Mouse (Mus musculus) testis, adult 2 months (tissue): ENCODE data around the gene Cc2d2b. TPM values are rescaled to one million over a fixed set of nuclear protein-coding genes. Genes with fewer than 3 reads are reported as not detected.

ENCODE experiments used
- H3K27ac ChIP-seq: fragments of 200-500 bp; 2 replicates; pipeline ENCODE4 v1.5.1; 2012; ENCODE audit warnings: low read depth, low read length; ENCODE audit not compliant: control insufficient read depth, insufficient read depth
- H3K27me3 ChIP-seq: fragments of 200-500 bp; 2 replicates; pipeline ENCODE4 v1.6.1; 2012; ENCODE audit warnings: mild to moderate bottlenecking, low read length, moderate library complexity; ENCODE audit not compliant: control insufficient read depth, insufficient read depth
- H3K36me3 ChIP-seq: fragments of 200-500 bp; 2 replicates; pipeline ENCODE4 v1.6.1; 2012; ENCODE audit warnings: mild to moderate bottlenecking, low read length; ENCODE audit not compliant: control insufficient read depth, insufficient read depth
- H3K4me1 ChIP-seq: fragments of 200-500 bp; 2 replicates; pipeline ENCODE4 v1.6.1; 2012; ENCODE audit warnings: low read length; ENCODE audit not compliant: control insufficient read depth, insufficient read depth
- H3K4me3 ChIP-seq: fragments of 200-500 bp; 2 replicates; pipeline ENCODE4 v1.5.1; 2012; ENCODE audit warnings: low read depth, mild to moderate bottlenecking, low read length, moderate library complexity, mixed read lengths; ENCODE audit not compliant: control insufficient read depth
- CTCF ChIP-seq: fragments of 200-500 bp; IDR thresholded peaks from 2 replicates; pipeline ENCODE4 v1.5.1; 2012; ENCODE audit warnings: low read depth, mild to moderate bottlenecking, inconsistent platforms, low read length, moderate library complexity; ENCODE audit not compliant: control insufficient read depth, insufficient read depth, insufficient replicate concordance
- POLR2A ChIP-seq: fragments of 200-500 bp; IDR thresholded peaks from 2 replicates; pipeline ENCODE4 v1.6.1; 2012; ENCODE audit warnings: low read depth, mild to moderate bottlenecking, inconsistent platforms, low read length, moderate library complexity; ENCODE audit not compliant: control insufficient read depth
- polyA plus RNA-seq: library from polyadenylated mRNA; depleted of rRNA; stranded (reverse); fragments of >200 nt; gene quantifications from 2 replicates; pipeline ENCODE4 v1.2.3, GENCODE M21; 2012

The Cc2d2b gene
- polyA plus RNA-seq, 1 experiment: 11.3 TPM

DNA sequence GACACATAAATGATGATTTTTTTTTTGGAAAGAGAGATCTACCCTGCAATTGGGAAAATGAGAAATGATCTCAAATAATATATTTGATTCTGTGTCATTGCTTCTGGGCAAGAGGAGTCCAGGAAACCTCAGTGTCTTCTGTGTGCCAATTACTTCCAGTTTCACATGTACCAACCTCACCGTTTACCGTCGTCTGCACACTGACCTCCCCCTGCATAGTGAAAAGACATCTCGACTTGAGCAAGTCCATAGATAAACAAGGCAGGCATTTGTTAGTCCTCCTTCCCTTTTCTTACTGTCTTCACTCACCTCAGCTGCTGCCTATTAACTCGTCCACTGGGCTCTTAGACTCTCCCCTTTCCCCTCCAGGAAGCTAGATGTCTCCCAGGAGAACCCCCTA lies 77.1 kb downstream of the Cc2d2b start:
- Histone ChIP-seq H3K27ac (no peak overlapping the region), H3K36me3 (no peaks in the 10 kb centered on the region; the same call in 1 of the 2 replicates), H3K4me1 (peaks cover 10% of the 10 kb centered on the region), H3K4me3 (no peak overlapping the region), H3K27me3 (no peaks in the 10 kb centered on the region)
- TF ChIP-seq CTCF: no peak
- TF ChIP-seq POLR2A: no peak

- Histone ChIP-seq H3K36me3 (no peaks in the 10 kb centered on the region; the same call in 1 of the 2 replicates), H3K4me1 (peaks cover 12% of the 10 kb centered on the region), H3K4me3 (no peak overlapping the region), H3K27me3 (no peaks in the 10 kb centered on the region), H3K27ac (no peak overlapping the region)
- TF ChIP-seq CTCF: no peak
- TF ChIP-seq POLR2A: no peak
These were observed 78.2 kb downstream of the Cc2d2b start for GRCm38 (mm10) chr19:40826735-40827134.

- no peak for TF ChIP-seq CTCF
- TF ChIP-seq POLR2A: no peak
- no peak overlapping the region for H3K27ac ChIP-seq
- H3K27me3 ChIP-seq: no peaks in the 10 kb centered on the region
- peak overlapping the region; percentile 92 for H3K4me3 ChIP-seq
- no peaks in the 10 kb centered on the region; the same call in 1 of the 2 replicates for H3K36me3 ChIP-seq
- H3K4me1 ChIP-seq: peaks cover 14% of the 10 kb centered on the region
These were observed 81.6 kb downstream of the Cc2d2b start for GRCm38 (mm10) chr19:40830198-40830597.

DNA sequence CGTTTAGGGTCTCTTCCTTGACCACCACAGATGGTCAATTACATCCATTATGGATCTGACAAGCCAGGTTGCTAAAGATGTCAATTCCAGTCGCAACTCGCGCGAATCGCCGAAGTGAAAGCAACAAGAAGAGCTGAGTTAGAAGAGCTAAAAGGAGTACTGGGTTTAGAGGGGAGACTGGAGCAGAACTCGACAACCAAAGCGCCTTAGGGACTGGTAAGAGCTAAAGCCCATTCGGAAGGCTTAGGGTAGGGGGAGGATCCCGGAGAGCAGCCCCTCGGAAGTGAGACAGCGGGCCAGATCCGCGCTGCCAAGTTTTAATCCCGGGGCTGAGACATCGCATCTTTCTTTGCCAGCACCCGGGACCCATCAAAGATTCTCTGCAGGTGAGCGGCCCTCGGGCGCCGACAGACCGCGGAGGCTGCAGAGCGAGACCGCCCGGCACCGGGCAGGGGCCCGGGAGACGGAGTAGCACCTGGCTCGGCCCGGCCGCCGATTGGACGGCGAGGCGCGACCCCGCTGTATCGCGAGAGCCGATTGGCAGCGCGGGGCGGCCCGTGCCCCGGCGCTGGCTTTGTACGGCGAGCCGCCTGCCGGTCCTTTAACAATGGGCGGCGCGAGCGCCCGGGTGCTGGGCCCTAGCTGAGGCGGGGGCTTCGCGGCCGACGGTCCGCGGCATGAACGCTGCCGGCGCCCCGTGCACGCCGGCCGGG lies 82.3 kb downstream of the Cc2d2b start, which contains the start of gene Ccnj:
Ccnj (plus strand) TSS at position 577 of the 713 bp plus-strand sequence.
- H3K27ac ChIP-seq: peak within 1 kb of the TSS; percentile 74
- H3K4me1 ChIP-seq: peaks cover 14% of the 10 kb centered on the region
- H3K36me3 ChIP-seq: no peaks in the 10 kb centered on the region; the same call in 1 of the 2 replicates
- no peaks in the 10 kb centered on the region for H3K27me3 ChIP-seq
- H3K4me3 ChIP-seq: peak within 1 kb of the TSS; percentile 92
- no peak for TF ChIP-seq CTCF
- TF ChIP-seq POLR2A: peak; percentile 37

DNA sequence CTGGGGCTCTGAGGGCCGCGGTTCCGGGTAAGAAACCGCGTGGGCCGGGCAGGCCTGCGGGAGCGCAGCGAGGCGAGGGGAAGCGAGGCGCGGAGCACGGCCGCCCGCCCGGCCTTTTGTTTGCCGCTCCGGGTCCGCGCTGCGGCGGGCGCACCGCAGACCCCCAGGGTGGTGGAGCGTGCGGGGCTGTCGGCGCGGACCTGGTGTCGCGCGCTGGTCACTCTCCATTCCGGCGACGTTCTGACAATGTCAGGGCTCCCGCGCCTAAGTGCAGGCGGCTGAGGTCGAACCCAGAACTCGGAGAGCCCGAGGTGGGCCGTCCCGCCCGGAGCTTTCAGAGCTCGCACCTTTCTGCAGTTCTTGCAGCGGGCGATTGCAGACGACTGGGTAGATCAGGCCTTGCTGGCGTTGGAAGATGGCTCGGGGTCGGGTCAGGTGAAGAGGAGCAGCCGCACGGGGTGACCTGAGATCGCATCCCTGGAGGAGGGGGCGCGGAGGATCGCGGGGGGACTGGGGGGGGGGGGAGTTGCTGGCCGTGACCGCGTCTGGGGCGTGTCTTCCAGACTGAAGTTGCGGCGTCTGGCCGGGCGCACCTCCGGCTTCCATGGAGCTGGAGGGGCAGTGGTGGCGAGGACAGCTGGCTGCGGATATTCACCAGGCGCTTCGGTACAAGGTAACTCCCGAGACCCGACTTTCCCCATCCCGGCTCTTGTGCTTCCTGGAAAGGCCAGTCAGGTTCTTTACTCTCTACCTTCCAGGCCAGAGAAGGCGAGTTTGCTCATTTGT lies 83.1 kb downstream of the Cc2d2b start:
- no peak for TF ChIP-seq CTCF
- peak overlapping the region; percentile 92 for H3K4me3 ChIP-seq
- peaks cover 14% of the 10 kb centered on the region for H3K4me1 ChIP-seq
- H3K36me3 ChIP-seq: no peaks in the 10 kb centered on the region; the same call in 1 of the 2 replicates
- peak overlapping the region; percentile 74 for H3K27ac ChIP-seq
- no peaks in the 10 kb centered on the region for H3K27me3 ChIP-seq

GRCm38 (mm10) chr19:40832361-40832760 lies 83.8 kb downstream of the Cc2d2b start:
- Histone ChIP-seq H3K36me3 (no peaks in the 10 kb centered on the region; the same call in 1 of the 2 replicates), H3K4me1 (peaks cover 14% of the 10 kb centered on the region), H3K27ac (no peak overlapping the region), H3K27me3 (no peaks in the 10 kb centered on the region), H3K4me3 (peak overlapping the region; percentile 6)
- TF ChIP-seq POLR2A (no peak), CTCF (no peak)

DNA sequence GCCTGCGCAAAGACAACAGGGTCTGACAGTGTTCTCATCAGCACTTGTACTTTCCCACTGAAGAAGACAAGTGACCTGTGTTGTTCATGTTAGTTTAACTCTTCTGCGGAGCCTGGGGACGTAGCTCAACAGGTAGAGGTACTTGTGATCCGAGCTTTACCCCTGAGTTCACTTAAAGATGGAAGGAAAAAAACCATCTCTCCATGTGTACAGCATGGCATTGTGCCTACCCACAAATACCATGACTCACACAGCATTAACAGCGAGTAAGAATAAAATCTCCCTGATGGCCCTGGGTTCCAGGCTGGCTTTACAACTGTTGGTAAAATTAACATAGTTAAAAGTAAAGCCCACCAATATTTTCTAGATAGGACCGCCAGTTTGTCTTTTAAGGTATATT lies 85.9 kb downstream of the Cc2d2b start:
- TF ChIP-seq CTCF: no peak
- TF ChIP-seq POLR2A: no peak
- peaks cover 10% of the 10 kb centered on the region for H3K4me1 ChIP-seq
- H3K36me3 ChIP-seq: no peaks in the 10 kb centered on the region
- no peaks in the 10 kb centered on the region for H3K27me3 ChIP-seq
- H3K4me3 ChIP-seq: no peak overlapping the region
- no peak overlapping the region for H3K27ac ChIP-seq
